Mouse (Mus musculus) midbrain, embryonic 12.5 days (tissue): ENCODE data around the gene Tax1bp1. TPM values are rescaled to one million over a fixed set of nuclear protein-coding genes. Genes with fewer than 3 reads are reported as not detected.

ENCODE experiments used
- ATAC-seq: fragments of 200-750 bp; cut with Nextera tagmentation; 2 replicates; pipeline ENCODE4 v1.8.0; 2017; ENCODE audit warnings: low read depth, moderate TSS enrichment, moderate library complexity; ENCODE audit not compliant: low FRiP score
- H3K27ac ChIP-seq: fragments of 300-500 bp; sonication (generic); replicated peaks from 2 replicates; pipeline ENCODE4 v1.5.1; 2016; ENCODE audit warnings: mild to moderate bottlenecking
- H3K27me3 ChIP-seq: fragments of 300-500 bp; sonication (generic); 2 replicates; pipeline ENCODE4 v1.6.1; 2016; ENCODE audit warnings: mild to moderate bottlenecking
- H3K36me3 ChIP-seq: fragments of 300-500 bp; sonication (generic); 2 replicates; pipeline ENCODE4 v1.6.1; 2016
- H3K4me1 ChIP-seq: fragments of 300-500 bp; sonication (generic); 2 replicates; pipeline ENCODE4 v1.6.1; 2016
- H3K4me2 ChIP-seq: fragments of 300-500 bp; sonication (generic); replicated peaks from 2 replicates; pipeline ENCODE4 v1.6.1; 2016; ENCODE audit warnings: mild to moderate bottlenecking, moderate library complexity
- H3K4me3 ChIP-seq: fragments of 300-500 bp; sonication (generic); 2 replicates; pipeline ENCODE4 v1.5.1; 2016; ENCODE audit warnings: mild to moderate bottlenecking
- H3K9ac ChIP-seq: fragments of 300-500 bp; sonication (generic); replicated peaks from 2 replicates; pipeline ENCODE4 v1.6.1; 2016; ENCODE audit warnings: mild to moderate bottlenecking, moderate library complexity
- H3K9me3 ChIP-seq: fragments of 300-500 bp; sonication (generic); 2 replicates; pipeline ENCODE4 v1.6.1; 2016; ENCODE audit warnings: mild to moderate bottlenecking
- WGBS: fragments of 180-500 bp; shearing (Covaris S2); methylation state at CpG from one replicate; pipeline ENCODE4 v1.1.7; 2016; 5-methylcytosine and 5-hydroxymethylcytosine counted together
- polyA plus RNA-seq: library from polyadenylated mRNA; unstranded; fragments of >200 nt; fragmentation: Nextera tagmentation; extraction: Ambion mirVana; gene quantifications from 2 replicates; pipeline ENCODE4 v1.2.1, GENCODE M21; 2016

The Tax1bp1 gene
- polyA plus RNA-seq, 1 experiment from 2014 or later: 150 TPM

DNA sequence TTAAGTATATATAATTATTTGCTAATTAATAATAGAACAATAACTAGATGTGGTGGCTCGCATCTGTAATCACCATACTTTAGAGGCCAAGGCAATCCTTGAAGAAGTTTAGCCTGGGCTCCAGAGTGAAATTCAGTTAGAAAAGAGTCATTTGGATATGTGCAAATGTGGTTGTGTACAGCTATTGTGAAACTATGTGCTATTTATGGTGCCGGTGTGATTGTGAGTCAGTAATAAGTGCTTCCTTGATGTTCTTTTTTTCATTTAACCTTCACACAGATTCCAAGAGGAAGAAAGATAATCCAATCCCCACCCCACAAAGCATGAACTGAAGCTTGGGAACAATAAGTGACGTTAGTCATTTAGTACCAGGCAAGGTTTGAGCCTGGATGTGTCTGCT lies 30.9 kb upstream of the Tax1bp1 start:
- Histone ChIP-seq H3K4me3 (no peak overlapping the region), H3K9ac (no peak overlapping the region), H3K9me3 (no peaks in the 10 kb centered on the region), H3K4me1 (no peaks in the 10 kb centered on the region), H3K36me3 (no peaks in the 10 kb centered on the region), H3K27ac (no peak overlapping the region), H3K27me3 (no peaks in the 10 kb centered on the region), H3K4me2 (no peak overlapping the region)
- no peak for ATAC-seq
- WGBS: 93% methylated on average over 3 of the region's 3 CpGs

DNA sequence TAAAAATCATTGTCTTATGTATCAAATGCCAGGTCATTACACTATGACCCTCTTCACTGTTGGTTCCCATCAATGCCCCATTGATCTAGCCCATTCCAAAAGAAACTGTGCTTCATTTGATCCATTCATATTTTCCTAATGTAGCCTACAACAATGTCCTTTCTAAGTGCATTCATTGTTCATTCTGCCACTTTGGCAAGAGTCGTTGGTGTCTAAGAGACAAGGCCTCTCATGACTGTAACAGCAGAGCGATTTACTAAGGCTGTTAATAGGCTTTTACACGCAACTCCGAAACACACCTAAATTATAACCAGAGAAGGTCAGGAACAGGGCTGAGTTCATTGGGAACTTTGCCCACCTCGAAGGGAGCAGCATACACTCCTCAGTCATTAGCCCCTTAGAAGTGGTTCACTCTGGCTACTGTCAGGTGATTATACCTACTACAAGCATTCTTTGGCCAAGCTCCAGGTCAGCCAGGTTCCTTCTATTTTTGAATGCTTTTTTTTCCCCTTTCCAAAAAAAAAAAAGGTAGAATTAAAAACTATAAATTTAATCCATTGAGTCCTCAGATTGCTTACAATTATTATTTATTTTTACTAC lies 26.5 kb upstream of the Tax1bp1 start:
- no peaks in the 10 kb centered on the region for H3K36me3 ChIP-seq
- H3K9me3 ChIP-seq: no peaks in the 10 kb centered on the region
- H3K4me1 ChIP-seq: no peaks in the 10 kb centered on the region
- no peak for ATAC-seq
- H3K27ac ChIP-seq: no peak overlapping the region
- no peak overlapping the region for H3K4me2 ChIP-seq
- H3K4me3 ChIP-seq: no peak overlapping the region
- H3K27me3 ChIP-seq: no peaks in the 10 kb centered on the region
- 79% methylated on average over 5 of the region's 5 CpGs for WGBS
- no peak overlapping the region for H3K9ac ChIP-seq

DNA sequence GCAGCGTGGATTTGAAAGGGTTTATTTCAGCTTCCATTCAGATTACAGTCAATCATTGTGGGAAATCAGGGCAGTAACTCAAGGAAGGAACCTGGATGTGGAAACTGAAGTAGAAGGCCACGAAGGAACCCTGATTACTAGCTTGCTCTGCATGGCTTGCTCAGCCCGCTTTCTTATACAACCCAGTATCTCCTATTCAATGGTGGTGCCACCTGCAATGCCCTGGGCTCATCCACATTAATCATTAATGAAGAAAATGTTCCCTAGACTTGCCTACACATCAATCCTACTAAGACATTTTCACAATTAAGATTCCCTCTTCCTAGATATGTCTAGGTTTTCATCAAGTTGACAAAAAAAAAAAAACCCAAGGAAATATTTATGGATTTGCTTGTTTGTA lies 23.2 kb upstream of the Tax1bp1 start:
- H3K9ac ChIP-seq: no peak overlapping the region
- no peak for ATAC-seq
- WGBS: 79% methylated on average over 3 of the region's 3 CpGs

DNA sequence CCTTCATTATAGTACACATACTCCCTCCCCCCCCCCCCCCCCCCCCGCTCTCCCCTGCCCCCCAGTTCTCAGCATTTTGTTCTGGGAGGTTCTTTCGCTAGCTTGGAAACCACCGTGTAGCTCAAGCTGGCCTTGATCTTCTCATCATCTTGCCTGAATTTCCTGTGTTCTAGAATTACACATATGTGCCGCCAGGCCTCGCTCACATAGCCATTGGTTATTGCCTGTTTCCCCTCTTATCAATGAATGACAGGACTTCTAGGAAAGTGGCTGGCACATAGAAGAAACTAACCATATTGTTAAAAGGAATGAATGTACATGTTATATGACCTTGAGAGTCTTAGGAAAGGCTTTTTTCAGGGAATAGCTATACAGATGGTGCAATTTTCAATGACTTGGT lies 21.7 kb upstream of the Tax1bp1 start:
- Histone ChIP-seq H3K4me3 (no peak overlapping the region), H3K27ac (no peak overlapping the region), H3K36me3 (no peaks in the 10 kb centered on the region), H3K9me3 (no peaks in the 10 kb centered on the region), H3K9ac (no peak overlapping the region), H3K4me2 (no peak overlapping the region), H3K27me3 (no peaks in the 10 kb centered on the region), H3K4me1 (no peaks in the 10 kb centered on the region; the same call in 1 of the 2 replicates)
- 87% methylated on average over 4 of the region's 5 CpGs for WGBS
- no peak for ATAC-seq

More for the DNA sequence above, 23.2 kb upstream of the Tax1bp1 start:
- H3K27me3 ChIP-seq: no peaks in the 10 kb centered on the region
- no peaks in the 10 kb centered on the region for H3K4me1 ChIP-seq
- H3K4me2 ChIP-seq: no peak overlapping the region
- no peaks in the 10 kb centered on the region for H3K36me3 ChIP-seq
- H3K9me3 ChIP-seq: no peaks in the 10 kb centered on the region
- H3K27ac ChIP-seq: no peak overlapping the region
- no peak overlapping the region for H3K4me3 ChIP-seq

GRCm38 (mm10) chr6:52692451-52693063 lies 21.0 kb upstream of the Tax1bp1 start:
- Histone ChIP-seq H3K4me2 (no peak overlapping the region), H3K4me3 (no peak overlapping the region), H3K9me3 (no peaks in the 10 kb centered on the region), H3K4me1 (no peaks in the 10 kb centered on the region; the same call in 1 of the 2 replicates), H3K9ac (no peak overlapping the region), H3K36me3 (no peaks in the 10 kb centered on the region), H3K27me3 (no peaks in the 10 kb centered on the region), H3K27ac (no peak overlapping the region)
- no peak for ATAC-seq
- WGBS: 88% methylated on average over 6 of the region's 6 CpGs

DNA sequence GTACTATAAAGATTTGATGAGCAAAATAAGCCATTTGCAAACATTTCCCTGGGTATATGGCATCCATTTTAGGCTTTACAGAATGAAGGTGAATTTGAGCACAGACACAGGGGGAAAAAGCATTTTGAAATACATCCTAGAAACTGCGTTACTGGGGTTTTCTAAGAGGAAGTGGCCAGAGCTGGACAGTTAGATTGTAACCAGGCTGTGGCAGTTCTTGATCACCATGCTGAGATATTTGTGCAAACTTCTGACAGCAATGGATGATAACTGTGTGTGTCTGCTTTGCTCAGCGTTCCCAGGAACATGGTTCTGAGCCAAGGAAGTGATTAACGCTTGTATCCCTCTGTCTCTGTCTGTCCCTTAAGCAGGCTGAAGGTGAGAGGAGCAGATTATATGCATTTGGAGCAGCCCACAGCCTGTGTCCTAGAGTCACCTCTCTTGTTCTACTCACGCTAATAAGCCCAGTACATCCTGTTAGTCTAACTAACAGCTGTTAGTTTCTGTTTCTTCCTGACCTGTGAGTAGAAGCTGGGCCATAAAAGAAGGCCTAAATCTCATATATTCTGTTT lies 15.5 kb upstream of the Tax1bp1 start:
- H3K4me1 ChIP-seq: no peaks in the 10 kb centered on the region; the same call in 1 of the 2 replicates
- H3K27ac ChIP-seq: no peak overlapping the region
- H3K9me3 ChIP-seq: no peaks in the 10 kb centered on the region
- H3K36me3 ChIP-seq: no peaks in the 10 kb centered on the region
- ATAC-seq: no peak
- H3K9ac ChIP-seq: no peak overlapping the region
- H3K4me3 ChIP-seq: no peak overlapping the region
- 69% methylated on average over 4 of the region's 4 CpGs for WGBS
- H3K4me2 ChIP-seq: no peak overlapping the region
- no peaks in the 10 kb centered on the region for H3K27me3 ChIP-seq

- no peaks in the 10 kb centered on the region for H3K27me3 ChIP-seq
- no peak overlapping the region for H3K27ac ChIP-seq
- H3K4me1 ChIP-seq: no peaks in the 10 kb centered on the region; the same call in 1 of the 2 replicates
- no peak overlapping the region for H3K9ac ChIP-seq
- 85% methylated on average over 1 of the region's 1 CpGs for WGBS
- no peaks in the 10 kb centered on the region for H3K36me3 ChIP-seq
- H3K4me3 ChIP-seq: no peak overlapping the region
- H3K4me2 ChIP-seq: no peak overlapping the region
- H3K9me3 ChIP-seq: no peaks in the 10 kb centered on the region
- no peak for ATAC-seq
Observed at GRCm38 (mm10) chr6:52699050-52699449, 14.5 kb upstream of the Tax1bp1 start.

GRCm38 (mm10) chr6:52699899-52700298 lies 13.6 kb upstream of the Tax1bp1 start:
- H3K9me3 ChIP-seq: no peaks in the 10 kb centered on the region
- no peak overlapping the region for H3K9ac ChIP-seq
- no peaks in the 10 kb centered on the region for H3K36me3 ChIP-seq
- no peak for ATAC-seq
- H3K27me3 ChIP-seq: no peaks in the 10 kb centered on the region
- 94% methylated on average over 4 of the region's 4 CpGs for WGBS
- H3K4me1 ChIP-seq: no peaks in the 10 kb centered on the region; the same call in 1 of the 2 replicates
- no peak overlapping the region for H3K4me3 ChIP-seq
- no peak overlapping the region for H3K4me2 ChIP-seq
- no peak overlapping the region for H3K27ac ChIP-seq

DNA sequence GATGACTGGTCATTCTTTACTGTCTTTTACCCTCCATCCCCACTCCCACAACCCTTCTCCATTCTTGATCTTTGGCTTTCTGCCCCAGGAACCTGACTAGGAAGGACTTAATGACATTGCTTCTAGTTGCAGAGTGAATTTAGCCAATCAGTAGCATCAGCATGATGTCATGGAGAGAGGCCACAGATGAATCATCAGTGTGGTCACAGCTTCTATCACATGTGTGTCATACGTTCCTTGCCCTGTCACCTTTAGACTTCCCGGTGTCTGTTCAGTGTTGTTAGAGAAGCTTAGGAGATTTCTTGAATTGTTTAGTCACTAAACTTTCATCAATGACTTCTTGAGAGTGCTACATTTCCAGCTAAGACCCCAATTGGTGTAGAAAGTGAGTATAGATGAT lies 10.3 kb upstream of the Tax1bp1 start:
- Histone ChIP-seq H3K4me1 (no peaks in the 10 kb centered on the region), H3K27ac (no peak overlapping the region), H3K4me2 (no peak overlapping the region), H3K4me3 (no peak overlapping the region), H3K9me3 (no peaks in the 10 kb centered on the region), H3K27me3 (no peaks in the 10 kb centered on the region), H3K9ac (no peak overlapping the region), H3K36me3 (no peaks in the 10 kb centered on the region)
- WGBS: 85% methylated on average over 2 of the region's 2 CpGs
- ATAC-seq: no peak

GRCm38 (mm10) chr6:52705280-52705679 lies 8.2 kb upstream of the Tax1bp1 start:
- no peak overlapping the region for H3K4me2 ChIP-seq
- no peaks in the 10 kb centered on the region for H3K36me3 ChIP-seq
- H3K27ac ChIP-seq: no peak overlapping the region
- no peak overlapping the region for H3K4me3 ChIP-seq
- no peaks in the 10 kb centered on the region for H3K27me3 ChIP-seq
- no peaks in the 10 kb centered on the region for H3K4me1 ChIP-seq
- H3K9ac ChIP-seq: no peak overlapping the region
- ATAC-seq: no peak
- H3K9me3 ChIP-seq: no peaks in the 10 kb centered on the region

DNA sequence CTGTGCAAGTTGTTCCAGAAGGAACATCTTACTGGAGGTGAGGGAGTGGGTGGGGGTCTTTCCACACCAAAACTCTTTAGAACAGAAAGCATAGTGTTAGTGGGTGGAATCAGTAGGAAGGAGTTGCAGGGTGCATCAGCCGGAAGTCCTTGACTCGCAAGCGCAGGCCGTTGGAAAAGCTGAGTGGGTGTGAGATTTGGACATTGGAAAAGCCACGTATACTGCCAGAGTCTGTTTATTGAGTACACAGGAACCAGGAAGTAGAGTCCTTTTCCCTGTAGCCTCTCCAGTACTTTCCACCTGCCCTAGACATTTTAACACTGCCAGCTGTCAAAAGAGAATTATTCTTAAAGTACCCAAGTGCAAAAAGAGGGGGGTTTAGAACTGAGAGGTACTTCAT lies 5.7 kb upstream of the Tax1bp1 start:
- no peak for ATAC-seq
- H3K4me1 ChIP-seq: no peaks in the 10 kb centered on the region
- H3K4me3 ChIP-seq: no peak overlapping the region
- H3K9me3 ChIP-seq: no peaks in the 10 kb centered on the region
- WGBS: 94% methylated on average over 5 of the region's 5 CpGs
- no peak overlapping the region for H3K9ac ChIP-seq
- H3K36me3 ChIP-seq: no peaks in the 10 kb centered on the region
- H3K27ac ChIP-seq: no peak overlapping the region
- no peaks in the 10 kb centered on the region for H3K27me3 ChIP-seq
- H3K4me2 ChIP-seq: no peak overlapping the region

GRCm38 (mm10) chr6:52712563-52712962 lies 966 bp upstream of the Tax1bp1 start:
- H3K36me3 ChIP-seq: no peaks in the 10 kb centered on the region
- H3K9ac ChIP-seq: no peak overlapping the region
- H3K4me3 ChIP-seq: no peak overlapping the region
- H3K4me2 ChIP-seq: no peak overlapping the region
- WGBS: 85% methylated on average over 2 of the region's 2 CpGs
- no peaks in the 10 kb centered on the region for H3K27me3 ChIP-seq
- no peak for ATAC-seq
- no peaks in the 10 kb centered on the region for H3K9me3 ChIP-seq
- H3K27ac ChIP-seq: no peak overlapping the region
- peaks cover 6% of the 10 kb centered on the region for H3K4me1 ChIP-seq
